Mouse (Mus musculus) testis, adult 2 months (tissue): Measurements from ENCODE around the gene Jazf1.

Experiments used
- CTCF ChIP-seq: fragments of 200-500 bp; IDR thresholded peaks from 2 replicates; pipeline ENCODE4 v1.5.1; 2012; ENCODE audit warnings: low read depth, mild to moderate bottlenecking, inconsistent platforms, low read length, moderate library complexity; ENCODE audit not compliant: control insufficient read depth, insufficient read depth, insufficient replicate concordance
- POLR2A ChIP-seq: fragments of 200-500 bp; IDR thresholded peaks from 2 replicates; pipeline ENCODE4 v1.6.1; 2012; ENCODE audit warnings: low read depth, mild to moderate bottlenecking, inconsistent platforms, low read length, moderate library complexity; ENCODE audit not compliant: control insufficient read depth

DNA sequence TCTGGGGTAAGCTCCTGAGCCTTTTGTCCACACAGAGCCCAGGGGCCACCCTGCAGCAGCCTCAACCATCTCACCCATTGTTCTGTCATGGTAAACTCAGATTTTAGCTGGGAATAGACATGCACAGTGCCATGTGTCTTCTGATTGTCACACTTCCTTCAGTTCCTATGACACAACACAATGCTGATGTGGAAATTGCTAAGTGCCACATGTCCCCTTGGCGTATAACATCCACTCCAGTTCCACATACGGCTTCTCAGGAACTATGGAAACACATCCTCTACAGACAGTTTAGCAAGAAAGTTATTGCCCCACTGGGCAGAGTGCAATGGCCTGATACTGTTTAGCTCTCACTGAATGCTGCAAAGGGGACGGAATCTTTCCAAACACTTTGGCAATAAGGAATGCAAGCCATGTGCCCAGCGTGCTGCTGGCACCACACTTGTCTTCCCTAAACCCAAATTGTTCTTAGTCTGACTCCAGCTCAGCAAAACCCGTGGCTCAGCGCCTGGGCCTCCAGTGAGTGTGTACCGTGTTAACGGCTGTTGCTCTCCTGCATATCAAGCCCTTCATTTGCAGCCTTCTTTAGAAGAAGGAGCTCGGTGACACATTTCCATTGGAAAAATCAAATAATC, 207.1 kb downstream of the Jazf1 start:
- no peak for TF ChIP-seq CTCF
- TF ChIP-seq POLR2A, result no peak
